Mouse (Mus musculus): ENCODE results near the gene Ush2a. TPM values are rescaled to one million over a fixed set of nuclear protein-coding genes. Genes with fewer than 3 reads are reported as not detected.

Ush2a gene
- total RNA-seq, 2 experiments from 2014 or later = 0.29 to 0.36 TPM

GRCm38 (mm10) chr1:188674640-188675510 is 413.1 kb downstream of the Ush2a start:
- DNase-seq = no peak

- DNase-seq = no peak
Observed at GRCm38 (mm10) chr1:188675511-188675863, 413.7 kb downstream of the Ush2a start.

- no peak for DNase-seq
Observed at GRCm38 (mm10) chr1:188678189-188678588, 416.4 kb downstream of the Ush2a start.

- no peak for DNase-seq
Observed at GRCm38 (mm10) chr1:188686362-188686761, 424.5 kb downstream of the Ush2a start.

- DNase-seq = no peak
Observed at GRCm38 (mm10) chr1:188696295-188696694, 434.5 kb downstream of the Ush2a start.

- DNase-seq = no peak
Observed at GRCm38 (mm10) chr1:188708176-188708575, 446.4 kb downstream of the Ush2a start.

- no peak for DNase-seq
Observed at GRCm38 (mm10) chr1:188708694-188709093, 446.9 kb downstream of the Ush2a start.

- DNase-seq = no peak
Observed at GRCm38 (mm10) chr1:188714131-188714530, 452.3 kb downstream of the Ush2a start.

GRCm38 (mm10) chr1:188714941-188715340 is 453.1 kb downstream of the Ush2a start:
- no peak for DNase-seq

- DNase-seq = no peak
Observed at GRCm38 (mm10) chr1:188716886-188717285, 455.1 kb downstream of the Ush2a start.

GRCm38 (mm10) chr1:188725122-188725995 is 463.5 kb downstream of the Ush2a start:
- no peak for DNase-seq

GRCm38 (mm10) chr1:188726937-188727336 is 465.1 kb downstream of the Ush2a start:
- no peak for DNase-seq

GRCm38 (mm10) chr1:188728625-188729024 is 466.8 kb downstream of the Ush2a start:
- no peak for DNase-seq

- no peak for DNase-seq
Observed at GRCm38 (mm10) chr1:188729179-188729578, 467.4 kb downstream of the Ush2a start.

- DNase-seq = no peak
Observed at GRCm38 (mm10) chr1:188734741-188735266, 473.0 kb downstream of the Ush2a start.

- DNase-seq = no peak
Observed at GRCm38 (mm10) chr1:188742971-188743370, 481.1 kb downstream of the Ush2a start.

- no peak for DNase-seq
Observed at GRCm38 (mm10) chr1:188755031-188755430, 493.2 kb downstream of the Ush2a start.

GRCm38 (mm10) chr1:188760515-188760914 is 498.7 kb downstream of the Ush2a start:
- no peak for DNase-seq

- no peak for DNase-seq
Observed at GRCm38 (mm10) chr1:188762463-188762862, 500.6 kb downstream of the Ush2a start.

- no peak for DNase-seq
Observed at GRCm38 (mm10) chr1:188763761-188764160, 501.9 kb downstream of the Ush2a start.

GRCm38 (mm10) chr1:188770828-188771227 is 509.0 kb downstream of the Ush2a start:
- DNase-seq = no peak

- DNase-seq = no peak
Observed at GRCm38 (mm10) chr1:188772516-188773229, 510.9 kb downstream of the Ush2a start.

Data from heart, postnatal 4 days (tissue).